Mouse (Mus musculus) cerebral cortex, adult 2 months (tissue): ENCODE results near the gene Cytip.

Source experiments
- WGBS: fragments of 180-500 bp; shearing (Covaris S2); methylation state at CpG from one replicate; pipeline ENCODE4 v1.1.7; 2018; 5-methylcytosine and 5-hydroxymethylcytosine counted together

Gene Cytip

GRCm38 (mm10) chr2:58195346-58195745 is at the start of gene Cytip:
TSS of gene Cytip (minus strand) at chr2:58195532.
- WGBS = 52% methylated on average over 4 of the region's 4 CpGs

GRCm38 (mm10) chr2:58240639-58241038 is 45.3 kb upstream of the Cytip start:
- 43% methylated on average over 4 of the region's 4 CpGs for WGBS

GRCm38 (mm10) chr2:58237487-58237886 is 42.2 kb upstream of the Cytip start:
- 31% methylated on average over 2 of the region's 2 CpGs for WGBS

GRCm38 (mm10) chr2:58199442-58199841 is 4.1 kb upstream of the Cytip start:
- 41% methylated on average over 6 of the region's 6 CpGs for WGBS

- WGBS = 20% methylated on average over 1 of the region's 1 CpGs
These were observed 1.5 kb upstream of the Cytip start for GRCm38 (mm10) chr2:58196880-58197279.

GRCm38 (mm10) chr2:58194422-58195115 is 763 bp downstream of the Cytip start:
- 70% methylated on average over 10 of the region's 10 CpGs for WGBS

GRCm38 (mm10) chr2:58192160-58192559 is 3.2 kb downstream of the Cytip start:
- WGBS = 97% methylated on average over 5 of the region's 5 CpGs

- WGBS = 67% methylated on average over 4 of the region's 4 CpGs
These were observed 5.8 kb downstream of the Cytip start for GRCm38 (mm10) chr2:58189501-58189900.

- WGBS = 41% methylated on average over 1 of the region's 1 CpGs
These were observed 6.4 kb downstream of the Cytip start for GRCm38 (mm10) chr2:58188903-58189302.

GRCm38 (mm10) chr2:58187310-58188051 is 7.9 kb downstream of the Cytip start:
- WGBS = 78% methylated on average over 8 of the region's 8 CpGs

- WGBS = 72% methylated on average over 2 of the region's 2 CpGs
These were observed 11.1 kb downstream of the Cytip start for GRCm38 (mm10) chr2:58184197-58184596.

- 84% methylated on average over 2 of the region's 2 CpGs for WGBS
These were observed 11.7 kb downstream of the Cytip start for GRCm38 (mm10) chr2:58183658-58184057.

- 47% methylated on average over 1 of the region's 1 CpGs for WGBS
These were observed 14.6 kb downstream of the Cytip start for GRCm38 (mm10) chr2:58180776-58181175.

- 52% methylated on average over 1 of the region's 1 CpGs for WGBS
These were observed 16.3 kb downstream of the Cytip start for GRCm38 (mm10) chr2:58179056-58179455.

- 73% methylated on average over 8 of the region's 8 CpGs for WGBS
These were observed 19.7 kb downstream of the Cytip start for GRCm38 (mm10) chr2:58175392-58176291.

GRCm38 (mm10) chr2:58174476-58175286 is 20.7 kb downstream of the Cytip start:
- 19% methylated on average over 9 of the region's 9 CpGs for WGBS

- 68% methylated on average over 3 of the region's 3 CpGs for WGBS
These were observed 22.4 kb downstream of the Cytip start for GRCm38 (mm10) chr2:58172963-58173362.

- WGBS = 95% methylated on average over 2 of the region's 2 CpGs
These were observed 26.2 kb downstream of the Cytip start for GRCm38 (mm10) chr2:58169173-58169572.

GRCm38 (mm10) chr2:58167654-58168053 is 27.7 kb downstream of the Cytip start:
- WGBS = 86% methylated on average over 3 of the region's 3 CpGs

- 82% methylated on average over 2 of the region's 2 CpGs for WGBS
These were observed 28.6 kb downstream of the Cytip start for GRCm38 (mm10) chr2:58166764-58167163.

GRCm38 (mm10) chr2:58163457-58164181 is 31.7 kb downstream of the Cytip start:
- WGBS = 52% methylated on average over 1 of the region's 1 CpGs
